8 mouse cellular contexts compared by ENCODE assay signal in genomic region chr15:80010182-80010558, GRCm38 (mm10). TPM values are rescaled to one million over a fixed set of nuclear protein-coding genes. Genes with fewer than 3 reads are reported as not detected.
DNase-seq lines count a peak whose midpoint lies in the region; ATAC-seq and TF ChIP-seq lines count a peak whose summit lies in the region.

No protein-coding gene starts in this region.

- TF ChIP-seq POLR2A in kidney, adult 2 months (IDR thresholded peaks at IDR 0.05; ENCODE audit: low read depth, low read length) = no peak

- H3K4me3 ChIP-seq in kidney, adult 2 months (ENCODE audit: insufficient read depth, low read depth, low read length) = 0 out of 2 replicates have a peak overlapping the region, but pooled peaks have one; percentile 5
- no peak overlapping the region for H3K4me3 ChIP-seq in kidney, embryonic 14.5 days (ENCODE audit: low read length)
- H3K4me3 ChIP-seq in embryonic facial prominence, embryonic 10.5 days = peak overlapping the region; percentile 8; the same call in 1 of the 2 replicates
- peak overlapping the region; percentile 61 for H3K4me3 ChIP-seq in lung, embryonic 15.5 days
- H3K4me3 ChIP-seq in midbrain, embryonic 13.5 days (replicated peaks) = no peak overlapping the region
- H3K4me3 ChIP-seq in liver, embryonic 12.5 days = no peak overlapping the region

- H3K27me3 ChIP-seq in kidney, adult 2 months (replicated peaks; ENCODE audit: control insufficient read depth, insufficient read depth, low read length) = no peaks in the 10 kb centered on the region
- H3K27me3 ChIP-seq in kidney, embryonic 14.5 days (ENCODE audit: control insufficient read depth, insufficient read depth, low read length) = peaks cover 46% of the 10 kb centered on the region
- peaks cover 73% of the 10 kb centered on the region for H3K27me3 ChIP-seq in embryonic facial prominence, embryonic 10.5 days (replicated peaks; ENCODE audit: low read depth, poor library complexity, severe bottlenecking)
- peaks cover 50% of the 10 kb centered on the region for H3K27me3 ChIP-seq in lung, embryonic 15.5 days
- H3K27me3 ChIP-seq in midbrain, embryonic 13.5 days = peaks cover 54% of the 10 kb centered on the region
- peaks cover 63% of the 10 kb centered on the region for H3K27me3 ChIP-seq in liver, embryonic 12.5 days (replicated peaks)

- no peaks in the 10 kb centered on the region for H3K9me3 ChIP-seq in kidney, embryonic 14.5 days (ENCODE audit: control insufficient read depth, low read length)
- H3K9me3 ChIP-seq in embryonic facial prominence, embryonic 10.5 days = no peaks in the 10 kb centered on the region
- no peaks in the 10 kb centered on the region for H3K9me3 ChIP-seq in lung, embryonic 15.5 days
- no peaks in the 10 kb centered on the region for H3K9me3 ChIP-seq in midbrain, embryonic 13.5 days
- no peaks in the 10 kb centered on the region for H3K9me3 ChIP-seq in liver, embryonic 12.5 days (replicated peaks)

- 15% methylated on average over 7 of the region's 7 CpGs for WGBS in kidney, adult 2 months
- WGBS in kidney, embryonic 14.5 days = 26% methylated on average over 7 of the region's 7 CpGs
- whole genome bisulfite sequencing in embryonic facial prominence, embryonic 10.5 days = 45% methylated on average over 7 of the region's 7 CpGs
- WGBS in lung, embryonic 15.5 days = 26% methylated on average over 7 of the region's 7 CpGs
- WGBS in midbrain, embryonic 13.5 days = 35% methylated on average over 7 of the region's 7 CpGs
- 55% methylated on average over 7 of the region's 7 CpGs for WGBS in liver, embryonic 12.5 days (ENCODE audit: insufficient replicate concordance)

- ATAC-seq in kidney, embryonic 14.5 days (ENCODE audit: low FRiP score, low TSS enrichment) = no peak
- ATAC-seq in lung, embryonic 15.5 days (ENCODE audit: borderline replicate concordance, extremely low read depth, low FRiP score, low TSS enrichment) = no peak
- no peak for ATAC-seq in midbrain, embryonic 13.5 days
- no peak for ATAC-seq in liver, embryonic 12.5 days

- intact Hi-C loops in heart, postnatal 10 days (cut with DNase I) = no loop called here

- no peak overlapping the region for H3K4me2 ChIP-seq in kidney, embryonic 14.5 days (replicated peaks; ENCODE audit: low read depth, low read length)
- peak overlapping the region; percentile 94 for H3K4me2 ChIP-seq in lung, embryonic 15.5 days
- H3K4me2 ChIP-seq in midbrain, embryonic 13.5 days (replicated peaks) = no peak overlapping the region
- no peak overlapping the region for H3K4me2 ChIP-seq in liver, embryonic 12.5 days

- H3K36me3 ChIP-seq in kidney, adult 2 months (ENCODE audit: control insufficient read depth, insufficient read depth, low read length) = no peaks in the 10 kb centered on the region
- H3K36me3 ChIP-seq in kidney, embryonic 14.5 days (ENCODE audit: control insufficient read depth, insufficient read depth, low read length) = no peaks in the 10 kb centered on the region
- no peaks in the 10 kb centered on the region for H3K36me3 ChIP-seq in embryonic facial prominence, embryonic 10.5 days (replicated peaks)
- H3K36me3 ChIP-seq in lung, embryonic 15.5 days = no peaks in the 10 kb centered on the region
- H3K36me3 ChIP-seq in midbrain, embryonic 13.5 days = no peaks in the 10 kb centered on the region
- no peaks in the 10 kb centered on the region for H3K36me3 ChIP-seq in liver, embryonic 12.5 days

- no peak overlapping the region for H3K9ac ChIP-seq in kidney, embryonic 14.5 days (ENCODE audit: low read depth, low read length)
- H3K9ac ChIP-seq in lung, embryonic 15.5 days = no peak overlapping the region
- H3K9ac ChIP-seq in midbrain, embryonic 13.5 days (replicated peaks) = no peak overlapping the region
- H3K9ac ChIP-seq in liver, embryonic 12.5 days = no peak overlapping the region

- H3K4me1 ChIP-seq in kidney, adult 2 months (ENCODE audit: control insufficient read depth, insufficient read depth, low read length) = peaks cover 23% of the 10 kb centered on the region
- peaks cover 31% of the 10 kb centered on the region; the same call in 1 of the 2 replicates for H3K4me1 ChIP-seq in kidney, embryonic 14.5 days (ENCODE audit: control insufficient read depth, insufficient read depth, low read length)
- H3K4me1 ChIP-seq in embryonic facial prominence, embryonic 10.5 days = peaks cover 56% of the 10 kb centered on the region
- H3K4me1 ChIP-seq in lung, embryonic 15.5 days = peaks cover 46% of the 10 kb centered on the region
- H3K4me1 ChIP-seq in midbrain, embryonic 13.5 days (replicated peaks) = peaks cover 42% of the 10 kb centered on the region
- H3K4me1 ChIP-seq in liver, embryonic 12.5 days = peaks cover 47% of the 10 kb centered on the region

- no peak for TF ChIP-seq CTCF in kidney, adult 2 months (conservative IDR thresholded peaks at IDR 0.05; ENCODE audit: insufficient read depth, insufficient read length, low read depth, low read length)

- peak overlapping the region; percentile 41; the same call in 1 of the 2 replicates for H3K27ac ChIP-seq in kidney, adult 2 months (ENCODE audit: insufficient read depth, low read depth, low read length)
- H3K27ac ChIP-seq in kidney, embryonic 14.5 days (ENCODE audit: low read depth, low read length) = no peak overlapping the region
- H3K27ac ChIP-seq in embryonic facial prominence, embryonic 10.5 days (replicated peaks) = 0 out of 2 replicates have a peak overlapping the region, but pooled peaks have one; percentile 19
- H3K27ac ChIP-seq in lung, embryonic 15.5 days = no peak overlapping the region
- no peak overlapping the region for H3K27ac ChIP-seq in midbrain, embryonic 13.5 days
- H3K27ac ChIP-seq in liver, embryonic 12.5 days = no peak overlapping the region

- DNase-seq in kidney, adult 2 months = peak; percentile 59
- no peak for DNase-seq in embryonic facial prominence, embryonic 10.5 days (ENCODE audit: low spot score)
- DNase-seq in heart, postnatal 10 days = peak; percentile 65 to 72
- no peak for DNase-seq in urinary bladder, postnatal 25 days (ENCODE audit: low spot score)

RNA-seq across cellular contexts. Expression of gene Pdgfb, which starts 4.6 kb away (rescaled TPM):
- 32.2 and 33.4 TPM in 2 replicates for polyA plus RNA-seq in kidney, adult 2 months (2012; rRNA removed)
- polyA plus RNA-seq in kidney, embryonic 14.5 days (2014; fragmentation: Nextera tagmentation; extraction: Ambion mirVana) = 5.0 and 5.8 TPM in 2 replicates
- polyA plus RNA-seq in embryonic facial prominence, embryonic 10.5 days (2016; fragmentation: Nextera tagmentation; extraction: Ambion mirVana) = 1.4 and 1.6 TPM in 2 replicates
- 10 to 100 TPM; 49.2 to 56.2 TPM for total RNA-seq in heart, postnatal 10 days (2021)
- polyA plus RNA-seq in lung, embryonic 15.5 days (2015; fragmentation: Nextera tagmentation; extraction: Ambion mirVana) = 8.4 TPM in 2 replicates
- polyA plus RNA-seq in midbrain, embryonic 13.5 days (2015; fragmentation: Nextera tagmentation; extraction: Ambion mirVana) = 2.1 and 2.3 TPM in 2 replicates
- polyA plus RNA-seq in liver, embryonic 12.5 days (2016; fragmentation: Nextera tagmentation; extraction: Ambion mirVana) = 1.6 and 2.2 TPM in 2 replicates

RNA-seq across cellular contexts. Expression of gene Cbx7, which starts 39.3 kb away (rescaled TPM):
- 41.3 and 44.1 TPM in 2 replicates for polyA plus RNA-seq in kidney, adult 2 months (2012; rRNA removed)
- polyA plus RNA-seq in kidney, embryonic 14.5 days (2014; fragmentation: Nextera tagmentation; extraction: Ambion mirVana) = 1.5 and 2.0 TPM in 2 replicates
- polyA plus RNA-seq in embryonic facial prominence, embryonic 10.5 days (2016; fragmentation: Nextera tagmentation; extraction: Ambion mirVana) = 2.1 and 2.4 TPM in 2 replicates
- total RNA-seq in heart, postnatal 10 days (2021) = 1 to 10 TPM; 3.0 to 3.8 TPM
- 2.4 and 2.8 TPM in 2 replicates for polyA plus RNA-seq in lung, embryonic 15.5 days (2015; fragmentation: Nextera tagmentation; extraction: Ambion mirVana)
- polyA plus RNA-seq in midbrain, embryonic 13.5 days (2015; fragmentation: Nextera tagmentation; extraction: Ambion mirVana) = 3.0 and 4.3 TPM in 2 replicates
- polyA plus RNA-seq in liver, embryonic 12.5 days (2016; fragmentation: Nextera tagmentation; extraction: Ambion mirVana) = 1.8 and 2.0 TPM in 2 replicates

Comparison
In these comparisons a context has a peak if more than half of its experiments do, and no peak if none do; other contexts are left out.
1. H3K27ac ChIP-seq: peak in kidney, adult 2 months (single experiment) and embryonic facial prominence, embryonic 10.5 days (single experiment); none in kidney, embryonic 14.5 days (single experiment), lung, embryonic 15.5 days (single experiment), midbrain, embryonic 13.5 days (single experiment) and liver, embryonic 12.5 days (single experiment).
2. H3K4me3 ChIP-seq: peak in kidney, adult 2 months (single experiment), embryonic facial prominence, embryonic 10.5 days (single experiment) and lung, embryonic 15.5 days (single experiment); none in kidney, embryonic 14.5 days (single experiment), midbrain, embryonic 13.5 days (single experiment) and liver, embryonic 12.5 days (single experiment).
3. DNase-seq: peak in kidney, adult 2 months (single experiment) and heart, postnatal 10 days (2 of 2); none in embryonic facial prominence, embryonic 10.5 days (single experiment) and urinary bladder, postnatal 25 days (single experiment).